Mouse (Mus musculus) megakaryocyte, embryonic 14.5 days (primary cell): ENCODE measurements around the gene Smyd4.

ENCODE experiments used
- FLI1 ChIP-seq: IDR thresholded peaks from 2 replicates; pipeline ENCODE4 v1.6.1; 2012; ENCODE audit warnings: low read length, inconsistent platforms, mixed read lengths
- GATA1 ChIP-seq: IDR thresholded peaks from 3 replicates; pipeline ENCODE4 v1.6.1; 2012; ENCODE audit warnings: mixed read lengths, low read length, inconsistent platforms, borderline replicate concordance

DNA sequence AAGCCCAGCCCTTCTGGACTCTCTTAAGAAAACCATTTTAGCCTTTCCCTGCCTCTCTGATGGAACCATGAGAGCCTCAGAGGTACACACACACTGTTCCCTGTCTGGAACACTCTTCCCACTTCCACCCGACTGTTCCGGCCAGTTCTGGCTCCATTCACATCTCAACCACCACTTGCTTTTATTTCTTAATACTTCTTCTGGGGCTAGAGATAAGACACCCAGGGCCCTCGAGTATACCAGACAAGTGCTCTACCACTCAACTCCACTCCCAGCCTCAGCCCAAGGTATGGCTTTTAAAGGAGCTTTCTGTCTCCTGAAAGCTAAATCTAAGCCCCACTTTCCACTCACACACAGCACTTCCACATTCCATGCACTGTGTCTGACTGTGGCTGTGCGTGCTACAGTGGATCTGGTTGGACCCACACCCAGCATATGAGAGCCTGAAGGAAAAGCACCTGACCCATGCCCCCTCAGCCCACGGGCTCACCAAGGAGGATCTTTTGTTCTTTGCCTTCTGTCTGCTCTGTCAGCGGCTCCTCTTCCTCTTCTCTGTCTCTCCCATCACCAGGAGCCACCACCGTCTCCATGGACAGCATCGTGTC is 102.2 kb downstream of the Smyd4 start:
- TF ChIP-seq GATA1 (no peak), FLI1 (no peak)
